Mouse (Mus musculus) gastrocnemius, adult 8-10 months (tissue): ENCODE data around the gene Gm10718. TPM values are rescaled to one million over a fixed set of nuclear protein-coding genes. Genes with fewer than 3 reads are reported as not detected.
"Not testable (repeated sequence)": the region's sequence is repeated elsewhere in the genome, so short reads cannot be mapped to it uniquely, and the experiment has no call there.

ENCODE experiments used
- DNase-seq, 2 experiments: peaks; one replicate each; pipeline ENCODE4 v3.0.0; 2022; ENCODE audit warnings: low spot score in 2 of 2
- microRNA-seq: library from miRNA; unstranded; fragments of <30 nt; microRNA quantifications from one replicate; pipeline ENCODE4 v1.2.0, GENCODE M21; 2022
- total RNA-seq, 4 experiments: library from RNA; stranded (reverse); gene quantifications; 2 replicates each; pipeline ENCODE4 v1.2.4; 2022

The Gm10718 gene
- total RNA-seq, 4 experiments from 2014 or later, result 0.62 TPM; not detected in 3

- DNase-seq, result peak; percentile 66 to 67
Measured at GRCm38 (mm10) chr9:3024912-3025467, 1.6 kb downstream of the Gm10718 start, which contains the start of gene Gm10717. Gene Gm10717, plus strand, starts transcription at chr9:3025417.

GRCm38 (mm10) chr9:3025653-3026052, 2.3 kb downstream of the Gm10718 start:
- DNase-seq, result peak; percentile 78 to 84

DNA sequence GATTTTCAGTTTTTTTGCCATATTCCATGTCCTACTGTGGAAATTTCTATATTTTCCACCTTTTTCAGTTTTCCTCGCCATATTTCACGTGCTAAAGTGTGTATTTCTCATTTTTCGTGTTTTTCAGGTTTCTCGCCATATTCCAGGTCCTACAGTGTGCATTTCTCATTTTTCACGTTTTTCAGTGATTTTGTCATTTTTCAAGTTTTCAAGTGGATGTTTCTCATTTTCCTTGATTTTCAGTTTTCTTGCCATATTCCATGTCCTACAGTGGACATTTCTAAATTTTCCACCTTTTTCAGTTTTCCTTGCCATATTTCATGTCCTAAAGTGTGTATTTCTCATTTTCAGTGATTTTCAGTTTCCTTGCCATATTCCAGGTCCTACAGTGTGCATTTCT, 2.8 kb downstream of the Gm10718 start:
- not testable (repeated sequence) for DNase-seq

DNA sequence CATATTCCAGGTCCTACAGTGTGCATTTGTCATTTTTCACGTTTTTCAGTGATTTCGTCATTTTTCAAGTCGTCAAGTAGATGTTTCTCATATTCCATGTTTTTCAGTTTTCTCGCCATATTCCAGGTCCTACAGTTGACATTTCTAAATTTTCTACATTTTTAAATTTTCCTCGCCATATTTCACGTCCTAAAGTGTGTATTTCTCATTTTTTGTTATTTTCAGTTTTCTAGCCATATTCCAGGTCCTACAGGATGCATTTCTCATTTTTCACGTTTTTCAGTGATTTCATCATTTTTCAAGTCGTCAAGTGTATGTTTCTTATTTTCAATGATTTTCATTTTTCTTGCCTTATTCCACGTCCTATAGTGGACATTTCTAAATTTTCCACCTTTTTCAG, 3.4 kb downstream of the Gm10718 start:
- DNase-seq, result not testable (repeated sequence)

DNA sequence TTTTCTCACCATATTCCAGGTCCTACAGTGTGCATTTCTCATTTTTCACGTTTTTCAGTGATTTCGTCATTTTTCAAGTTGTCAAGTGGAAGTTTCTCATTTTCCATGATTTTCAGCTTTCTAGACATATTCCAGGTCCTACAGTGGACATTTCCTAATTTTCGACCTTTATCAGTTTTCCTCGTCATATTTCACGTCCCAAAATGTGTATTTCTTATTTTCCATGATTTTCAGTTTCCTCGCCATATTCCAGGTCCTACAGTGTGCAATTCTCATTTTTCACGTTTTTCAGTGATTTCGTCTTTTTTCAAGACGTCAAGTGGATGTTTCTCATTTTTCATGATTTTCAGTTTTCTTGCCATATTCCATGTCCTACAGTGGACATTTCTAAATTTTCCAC, 3.9 kb downstream of the Gm10718 start:
- not testable (repeated sequence) for DNase-seq

- DNase-seq, result peak; percentile 60 to 73
Measured at GRCm38 (mm10) chr9:3029276-3030000, 6.1 kb downstream of the Gm10718 start.

DNA sequence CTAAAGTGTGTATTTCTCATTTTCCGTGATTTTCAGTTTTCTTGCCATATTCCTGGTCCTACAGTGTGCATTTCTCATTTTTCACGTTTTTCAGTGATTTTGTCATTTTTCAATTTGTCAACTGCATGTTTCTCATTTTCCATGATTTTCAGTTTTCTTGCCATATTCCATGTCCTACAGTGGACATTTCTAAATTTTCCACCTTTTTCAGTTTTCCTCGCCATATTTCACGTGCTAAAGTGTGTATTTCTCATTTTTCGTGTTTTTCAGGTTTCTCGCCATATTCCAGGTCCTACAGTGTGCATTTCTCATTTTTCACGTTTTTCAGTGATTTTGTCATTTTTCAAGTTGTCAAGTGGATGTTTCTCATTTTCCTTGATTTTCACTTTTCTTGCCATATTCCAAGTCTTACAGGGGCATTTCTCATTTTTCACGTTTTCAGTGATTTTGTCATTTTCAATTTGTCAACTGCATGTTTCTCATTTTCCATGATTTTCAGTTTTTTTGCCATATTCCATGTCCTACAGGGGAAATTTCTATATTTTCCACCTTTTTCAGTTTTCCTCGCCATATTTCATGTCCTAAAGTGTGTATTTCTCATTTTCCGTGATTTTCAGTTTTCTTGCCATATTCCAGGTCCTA, 7.5 kb downstream of the Gm10718 start:
- DNase-seq, result not testable (repeated sequence)

- not testable (repeated sequence) for DNase-seq
Measured at GRCm38 (mm10) chr9:3034299-3034698, 11.0 kb downstream of the Gm10718 start, which contains the start of gene Gm17535. Gene Gm17535, plus strand, starts transcription at chr9:3034599.

GRCm38 (mm10) chr9:3036577-3036976, 13.2 kb downstream of the Gm10718 start, which contains the start of gene Gm10715:
Gene Gm10715, plus strand, starts transcription at chr9:3036877.
- not testable (repeated sequence) for DNase-seq

GRCm38 (mm10) chr9:3038161-3038560, 14.8 kb downstream of the Gm10718 start:
- DNase-seq, result not testable (repeated sequence)

Small RNAs within 50 kb of the gene (microRNA-seq; reads per million reads assigned to microRNA genes)
- not detected for gene Mir101c

Other genes with a start within 250 kb of the Gm10718 start
- not detected for gene Gm10722, start 22.6 kb upstream of the Gm10718 start, total RNA-seq
- gene Gm11168, start 20.2 kb upstream of the Gm10718 start, total RNA-seq, result not detected
- not detected for gene Gm10721, start 10.4 kb upstream of the Gm10718 start, total RNA-seq
- gene Gm10720, start 7.9 kb upstream of the Gm10718 start, total RNA-seq, result not detected
- gene Gm10719, start 6.1 kb upstream of the Gm10718 start, total RNA-seq, result under 1 TPM in 2 of 4 experiments, not detected in 2; 0.51 to 0.61 TPM
- not detected for gene Gm10717, start 1.9 kb downstream of the Gm10718 start, total RNA-seq
- not detected for gene Gm17535, start 11.1 kb downstream of the Gm10718 start, total RNA-seq
- not detected for gene Gm10715, start 13.3 kb downstream of the Gm10718 start, total RNA-seq